Mouse (Mus musculus) B cell, adult 62 days (primary cell): ENCODE results near the gene Eepd1. TPM values are rescaled to one million over a fixed set of nuclear protein-coding genes. Genes with fewer than 3 reads are reported as not detected.

ENCODE experiments used
- total RNA-seq: library from RNA; stranded (reverse); gene quantifications from 4 replicates; pipeline ENCODE4 v1.2.4, GENCODE M21; 2023

Gene Eepd1
- 0.66 to 1.9 TPM (median 0.92 TPM) in 4 replicates for total RNA-seq

DNA sequence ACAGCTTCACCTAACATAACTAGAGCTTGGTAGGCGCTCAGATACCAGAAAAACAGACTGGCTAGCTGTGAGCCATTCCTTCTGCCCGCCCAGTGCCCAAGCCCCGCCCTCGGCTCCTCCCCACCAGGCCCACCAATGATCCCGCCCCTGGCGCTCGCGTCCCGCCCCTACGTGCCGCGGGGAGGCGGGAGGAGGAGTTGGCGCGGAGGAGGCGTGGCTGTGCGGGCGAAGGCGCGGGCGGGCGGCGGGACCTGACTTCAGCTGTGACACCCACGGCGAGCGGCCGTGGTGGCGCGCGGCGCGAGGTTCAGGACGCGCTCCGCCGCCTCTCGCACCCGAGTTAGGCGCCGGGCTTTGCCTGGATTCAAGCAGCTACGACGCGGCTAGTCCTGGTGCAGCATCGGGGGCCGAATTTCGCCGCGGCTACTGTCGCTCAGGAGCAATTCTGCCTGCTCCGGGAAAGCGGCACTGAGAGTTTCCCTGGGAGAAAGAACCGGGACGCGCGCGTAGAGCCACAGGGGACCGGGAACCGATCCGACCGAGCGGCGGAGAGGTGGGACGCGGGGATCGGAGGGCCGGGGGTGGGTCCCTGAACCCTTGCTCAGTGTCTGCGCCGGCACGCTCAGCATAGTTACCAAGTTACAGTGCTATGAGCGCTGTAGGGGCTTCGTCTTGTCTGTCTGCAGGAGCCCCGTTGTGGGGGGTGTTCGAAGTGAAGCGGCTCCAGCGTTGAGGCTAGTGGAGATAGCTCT is at the start of gene Eepd1:
Eepd1 (plus strand) TSS at position 204 of the 752 bp plus-strand sequence.

Other genes starting within 250 kb of the Eepd1 start
- gene Sept7, start 229.1 kb upstream of the Eepd1 start, total RNA-seq, result 115 to 129 TPM (median 124 TPM) in 4 replicates